Mouse (Mus musculus): ENCODE data around the gene Tspan9. TPM values are rescaled to one million over a fixed set of nuclear protein-coding genes. Genes with fewer than 3 reads are reported as not detected.

The Tspan9 gene
- polyA plus RNA-seq, 2 experiments: 12.1 to 15.5 TPM

GRCm38 (mm10) chr6:128081293-128081692 lies 62.1 kb downstream of the Tspan9 start:
- Histone ChIP-seq H3K4me1 (replicated peaks; ENCODE audit: control insufficient read depth in 2 of 2, insufficient read depth in 2 of 2, low read length in 1 of 2) (no peaks in the 10 kb centered on the region), H3K36me3 (replicated peaks; ENCODE audit: control insufficient read depth, insufficient read depth, low read depth) (no peaks in the 10 kb centered on the region), H3K9ac (replicated peaks) (no peak overlapping the region), H3K9me3 (ENCODE audit: control insufficient read depth, low read length) (no peaks in the 10 kb centered on the region), H3K4me2 (ENCODE audit: low read depth) (no peak overlapping the region), H3K27me3 (ENCODE audit: control insufficient read depth, insufficient read depth, low read length) (no peaks in the 10 kb centered on the region), H3K27ac (no peak overlapping the region), H3K4me3 (ENCODE audit: insufficient read depth in 1 of 2, low read depth in 2 of 2, low read length in 2 of 2) (no peak overlapping the region)
- DNase-seq (ENCODE audit: low read depth in 3 of 3, low spot score in 3 of 3): no peak
- no peak for ATAC-seq (ENCODE audit: insufficient read depth)
- TF ChIP-seq EP300 (IDR thresholded peaks at IDR 0.05; ENCODE audit: low read depth): no peak
- TF ChIP-seq CTCF (IDR thresholded peaks at IDR 0.05; ENCODE audit: low read depth): no peak
- WGBS (ENCODE audit: insufficient replicate concordance): 69% methylated on average over 8 of the region's 8 CpGs

- no peak overlapping the region for H3K4me2 ChIP-seq (ENCODE audit: low read depth)
- H3K4me3 ChIP-seq (ENCODE audit: insufficient read depth in 1 of 2, low read depth in 2 of 2, low read length in 2 of 2): no peak overlapping the region
- no peaks in the 10 kb centered on the region for H3K36me3 ChIP-seq (replicated peaks; ENCODE audit: control insufficient read depth, insufficient read depth, low read depth)
- H3K27me3 ChIP-seq (ENCODE audit: control insufficient read depth, insufficient read depth, low read length): no peaks in the 10 kb centered on the region
- no peaks in the 10 kb centered on the region for H3K4me1 ChIP-seq (replicated peaks; ENCODE audit: control insufficient read depth in 2 of 2, insufficient read depth in 2 of 2, low read length in 1 of 2)
- no peak for DNase-seq (ENCODE audit: low read depth in 3 of 3, low spot score in 3 of 3)
- no peak for ATAC-seq (ENCODE audit: insufficient read depth)
- 66% methylated on average over 9 of the region's 9 CpGs for WGBS (ENCODE audit: insufficient replicate concordance)
- no peak overlapping the region for H3K9ac ChIP-seq (replicated peaks)
- H3K9me3 ChIP-seq (ENCODE audit: control insufficient read depth, low read length): no peaks in the 10 kb centered on the region
- no peak for TF ChIP-seq CTCF (IDR thresholded peaks at IDR 0.05; ENCODE audit: low read depth)
- TF ChIP-seq EP300 (IDR thresholded peaks at IDR 0.05; ENCODE audit: low read depth): no peak
- no peak overlapping the region for H3K27ac ChIP-seq
Measured at GRCm38 (mm10) chr6:128079576-128080224, 63.7 kb downstream of the Tspan9 start.

- H3K36me3 ChIP-seq (replicated peaks; ENCODE audit: control insufficient read depth, insufficient read depth, low read depth): no peaks in the 10 kb centered on the region
- H3K4me1 ChIP-seq (replicated peaks; ENCODE audit: control insufficient read depth in 2 of 2, insufficient read depth in 2 of 2, low read length in 1 of 2): no peaks in the 10 kb centered on the region
- no peak overlapping the region for H3K4me3 ChIP-seq (ENCODE audit: insufficient read depth in 1 of 2, low read depth in 2 of 2, low read length in 2 of 2)
- 39% methylated on average over 4 of the region's 4 CpGs for WGBS (ENCODE audit: insufficient replicate concordance)
- H3K9me3 ChIP-seq (ENCODE audit: control insufficient read depth, low read length): no peaks in the 10 kb centered on the region
- H3K4me2 ChIP-seq (ENCODE audit: low read depth): no peak overlapping the region
- H3K27ac ChIP-seq: no peak overlapping the region
- no peak overlapping the region for H3K9ac ChIP-seq (replicated peaks)
- no peaks in the 10 kb centered on the region for H3K27me3 ChIP-seq (ENCODE audit: control insufficient read depth, insufficient read depth, low read length)
- ATAC-seq (ENCODE audit: insufficient read depth): no peak
- TF ChIP-seq EP300 (IDR thresholded peaks at IDR 0.05; ENCODE audit: low read depth) (no peak), CTCF (IDR thresholded peaks at IDR 0.05; ENCODE audit: low read depth) (no peak)
- DNase-seq (ENCODE audit: low read depth in 3 of 3, low spot score in 3 of 3): no peak
Measured at GRCm38 (mm10) chr6:128078508-128078907, 64.9 kb downstream of the Tspan9 start.

- Histone ChIP-seq H3K4me2 (ENCODE audit: low read depth) (no peak overlapping the region), H3K4me3 (ENCODE audit: insufficient read depth in 1 of 2, low read depth in 2 of 2, low read length in 2 of 2) (no peak overlapping the region), H3K36me3 (replicated peaks; ENCODE audit: control insufficient read depth, insufficient read depth, low read depth) (no peaks in the 10 kb centered on the region), H3K9ac (replicated peaks) (no peak overlapping the region), H3K4me1 (replicated peaks; ENCODE audit: control insufficient read depth in 2 of 2, insufficient read depth in 2 of 2, low read length in 1 of 2) (no peaks in the 10 kb centered on the region), H3K27ac (no peak overlapping the region), H3K9me3 (ENCODE audit: control insufficient read depth, low read length) (no peaks in the 10 kb centered on the region), H3K27me3 (ENCODE audit: control insufficient read depth, insufficient read depth, low read length) (no peaks in the 10 kb centered on the region)
- TF ChIP-seq EP300 (IDR thresholded peaks at IDR 0.05; ENCODE audit: low read depth): no peak
- no peak for TF ChIP-seq CTCF (IDR thresholded peaks at IDR 0.05; ENCODE audit: low read depth)
- DNase-seq (ENCODE audit: low read depth in 3 of 3, low spot score in 3 of 3) (no peak), ATAC-seq (ENCODE audit: insufficient read depth) (no peak)
- 71% methylated on average over 21 of the region's 21 CpGs for WGBS (ENCODE audit: insufficient replicate concordance)
Measured at GRCm38 (mm10) chr6:128076104-128077020, 67.0 kb downstream of the Tspan9 start.

- ATAC-seq (ENCODE audit: insufficient read depth) (no peak), DNase-seq (ENCODE audit: low read depth in 3 of 3, low spot score in 3 of 3) (no peak)
- Histone ChIP-seq H3K27me3 (ENCODE audit: control insufficient read depth, insufficient read depth, low read length) (no peaks in the 10 kb centered on the region), H3K36me3 (replicated peaks; ENCODE audit: control insufficient read depth, insufficient read depth, low read depth) (no peaks in the 10 kb centered on the region), H3K9ac (replicated peaks) (no peak overlapping the region), H3K4me1 (replicated peaks; ENCODE audit: control insufficient read depth in 2 of 2, insufficient read depth in 2 of 2, low read length in 1 of 2) (no peaks in the 10 kb centered on the region), H3K4me3 (ENCODE audit: insufficient read depth in 1 of 2, low read depth in 2 of 2, low read length in 2 of 2) (no peak overlapping the region), H3K4me2 (ENCODE audit: low read depth) (no peak overlapping the region), H3K27ac (no peak overlapping the region), H3K9me3 (ENCODE audit: control insufficient read depth, low read length) (no peaks in the 10 kb centered on the region)
- WGBS (ENCODE audit: insufficient replicate concordance): 69% methylated on average over 5 of the region's 5 CpGs
- TF ChIP-seq EP300 (IDR thresholded peaks at IDR 0.05; ENCODE audit: low read depth) (no peak), CTCF (IDR thresholded peaks at IDR 0.05; ENCODE audit: low read depth) (no peak)
Measured at GRCm38 (mm10) chr6:128075453-128076003, 67.9 kb downstream of the Tspan9 start.
